Mouse (Mus musculus): ENCODE measurements at regions not wholly inside any gene's neighbourhood (a gene's known extent, or its start where the extent isn't known, plus 50 kb on each side); places are given as distances from the start of the nearest gene placed in this dataset.

DNA sequence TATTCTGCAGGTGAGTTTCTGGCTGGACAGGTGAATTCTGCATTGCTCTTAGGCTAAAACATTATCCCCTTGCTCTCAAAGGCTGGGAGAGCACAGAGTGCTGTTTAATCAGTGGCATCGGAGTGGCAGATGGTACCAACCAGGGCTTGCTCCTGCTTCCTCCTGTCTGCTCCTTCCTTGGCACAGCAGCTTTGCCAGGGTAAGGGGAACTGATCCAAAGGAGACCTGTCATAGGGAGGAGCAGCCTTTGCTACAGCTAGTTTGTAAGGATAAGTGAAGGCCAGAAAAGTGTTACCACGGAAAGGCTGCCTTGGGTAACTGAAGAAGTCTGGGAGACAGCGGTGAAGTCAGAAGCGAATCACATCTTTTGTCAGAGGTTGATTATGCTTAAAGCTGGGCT is 57.0 kb upstream of the Kctd3 start:
- ATAC-seq (replicated peaks; ENCODE audit: insufficient number of reproducible peaks, low FRiP score, low TSS enrichment) = no peak
- peaks cover 8% of the 10 kb centered on the region for H3K4me1 ChIP-seq (ENCODE audit: control insufficient read depth, insufficient read depth, low read length)

DNA sequence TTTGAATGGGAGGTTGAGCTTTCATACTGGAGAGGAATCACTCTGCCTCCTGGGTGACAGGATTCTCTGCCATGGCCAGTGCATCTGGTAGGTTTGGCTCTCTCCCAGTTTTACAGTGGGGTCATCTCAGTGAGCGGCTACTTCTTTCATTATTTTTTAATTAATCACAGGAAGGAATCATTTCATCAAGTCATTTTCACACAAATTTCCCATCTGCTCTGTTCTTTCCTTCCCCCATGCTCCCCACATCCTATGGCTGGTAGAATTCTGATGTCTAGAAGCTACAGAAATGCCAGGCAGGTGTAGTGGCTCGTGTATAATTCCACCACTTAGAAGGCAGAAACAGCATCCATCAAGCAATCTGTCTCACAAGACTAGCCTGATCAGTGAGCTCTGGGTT is 56.1 kb upstream of the Kctd3 start:
- H3K4me2 ChIP-seq = no peak overlapping the region
- H3K9me3 ChIP-seq (replicated peaks; ENCODE audit: control insufficient read depth, low read length) = no peaks in the 10 kb centered on the region
- WGBS (ENCODE audit: insufficient replicate concordance) = 78% methylated on average over 2 of the region's 2 CpGs
- no peak for ATAC-seq (replicated peaks; ENCODE audit: insufficient number of reproducible peaks, low FRiP score, low TSS enrichment)
- no peaks in the 10 kb centered on the region for H3K27me3 ChIP-seq (ENCODE audit: control insufficient read depth, insufficient read depth, low read length)
- H3K36me3 ChIP-seq (ENCODE audit: control insufficient read depth, insufficient read depth, low read length) = no peaks in the 10 kb centered on the region
- peaks cover 8% of the 10 kb centered on the region for H3K4me1 ChIP-seq (ENCODE audit: control insufficient read depth, insufficient read depth, low read length)
- H3K4me3 ChIP-seq (ENCODE audit: low read depth, low read length) = no peak overlapping the region
- H3K9ac ChIP-seq (ENCODE audit: low read depth, low read length) = no peak overlapping the region
- H3K27ac ChIP-seq (ENCODE audit: low read depth, low read length) = no peak overlapping the region

More for the DNA sequence above, 57.0 kb upstream of the Kctd3 start:
- WGBS (ENCODE audit: insufficient replicate concordance) = 83% methylated on average over 4 of the region's 4 CpGs
- H3K4me3 ChIP-seq (ENCODE audit: low read depth, low read length) = no peak overlapping the region
- no peaks in the 10 kb centered on the region for H3K9me3 ChIP-seq (replicated peaks; ENCODE audit: control insufficient read depth, low read length)
- no peak overlapping the region for H3K9ac ChIP-seq (ENCODE audit: low read depth, low read length)
- H3K27me3 ChIP-seq (ENCODE audit: control insufficient read depth, insufficient read depth, low read length) = no peaks in the 10 kb centered on the region
- no peaks in the 10 kb centered on the region for H3K36me3 ChIP-seq (ENCODE audit: control insufficient read depth, insufficient read depth, low read length)
- no peak overlapping the region for H3K27ac ChIP-seq (ENCODE audit: low read depth, low read length)
- no peak overlapping the region for H3K4me2 ChIP-seq

- H3K4me2 ChIP-seq = no peak overlapping the region
- H3K4me1 ChIP-seq (ENCODE audit: control insufficient read depth, insufficient read depth, low read length) = 0 out of 2 replicates have a peak, but pooled peaks cover 4% of the 10 kb centered on the region
- no peak for ATAC-seq (replicated peaks; ENCODE audit: insufficient number of reproducible peaks, low FRiP score, low TSS enrichment)
- H3K9me3 ChIP-seq (replicated peaks; ENCODE audit: control insufficient read depth, low read length) = no peaks in the 10 kb centered on the region
- whole genome bisulfite sequencing (ENCODE audit: insufficient replicate concordance) = 70% methylated on average over 7 of the region's 7 CpGs
- no peak overlapping the region for H3K9ac ChIP-seq (ENCODE audit: low read depth, low read length)
- H3K4me3 ChIP-seq (ENCODE audit: low read depth, low read length) = no peak overlapping the region
- no peaks in the 10 kb centered on the region for H3K36me3 ChIP-seq (ENCODE audit: control insufficient read depth, insufficient read depth, low read length)
- H3K27me3 ChIP-seq (ENCODE audit: control insufficient read depth, insufficient read depth, low read length) = no peaks in the 10 kb centered on the region
- H3K27ac ChIP-seq (ENCODE audit: low read depth, low read length) = no peak overlapping the region
These were observed 55.6 kb upstream of the Kctd3 start for GRCm38 (mm10) chr1:189063209-189063608.
